Mouse (Mus musculus) spleen, adult 18-20 months (tissue): Measurements from ENCODE around the gene Scnm1.

Experiments
- DNase-seq, 2 experiments: peaks; one replicate each; pipeline ENCODE4 v3.0.0; 2022; ENCODE audit warnings: mixed read lengths in 2 of 2

The Scnm1 gene

GRCm38 (mm10) chr3:95106338-95107117 lies 27.3 kb downstream of the Scnm1 start, which contains the start of gene Pip5k1a:
Pip5k1a (minus strand) TSS chr3:95106930.
- DNase-seq, result peak; percentile 88 to 90

DNA sequence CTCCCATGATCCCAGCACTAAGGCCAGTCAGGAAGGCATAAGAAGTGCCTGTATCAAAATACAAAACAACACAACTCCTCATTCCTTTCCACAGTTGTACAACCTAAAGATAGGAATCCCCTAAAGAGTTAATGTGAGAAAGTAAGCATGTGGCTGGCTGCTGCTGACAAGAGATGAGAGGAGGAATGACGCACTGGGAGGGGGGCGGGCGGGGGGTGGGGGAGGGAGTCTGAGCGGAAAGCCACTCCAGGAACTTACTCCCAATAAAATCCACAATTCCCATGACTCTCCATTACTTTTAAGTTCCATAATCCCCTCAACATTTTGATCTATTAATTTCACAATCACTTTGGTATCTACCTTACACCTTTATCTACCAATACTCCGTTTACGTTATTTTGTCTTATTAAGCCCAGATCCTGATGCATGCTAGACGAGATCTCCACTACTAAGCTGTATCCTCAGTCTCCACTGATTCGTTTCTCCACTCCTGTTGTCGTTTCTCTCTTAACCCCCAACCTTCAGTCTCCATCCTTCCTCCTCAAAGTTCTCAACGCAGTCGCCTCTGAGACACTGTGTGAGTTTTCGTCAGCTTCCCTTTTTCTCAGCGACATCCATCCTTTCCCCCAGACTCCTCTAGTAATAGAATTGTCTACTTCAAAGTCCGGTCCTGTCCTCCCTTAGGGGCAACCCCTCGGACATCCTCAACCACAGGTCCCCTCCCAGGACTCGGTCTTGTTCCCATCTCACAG lies 28.0 kb downstream of the Scnm1 start:
- DNase-seq, result no peak

DNA sequence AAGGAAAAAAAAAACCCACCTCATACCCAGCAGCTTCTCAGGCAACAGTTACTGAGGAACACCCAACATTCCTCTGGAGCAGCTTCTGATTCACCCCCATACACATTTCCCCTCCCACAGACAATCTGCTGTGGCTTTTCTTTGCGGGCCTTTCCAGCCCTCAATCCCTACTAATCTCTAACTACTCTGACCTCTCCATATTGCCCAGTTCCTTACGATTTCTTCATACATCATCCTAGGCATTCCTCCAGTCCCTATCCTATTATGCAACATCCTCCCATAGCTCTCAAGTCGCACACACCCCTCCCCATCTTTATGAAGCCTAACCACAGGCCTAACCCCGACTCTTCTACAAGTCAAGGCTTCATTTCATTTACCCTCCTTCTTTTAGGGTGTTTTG lies 28.7 kb downstream of the Scnm1 start:
- no peak for DNase-seq

GRCm38 (mm10) chr3:95100854-95101253 lies 33.0 kb downstream of the Scnm1 start:
- no peak for DNase-seq

- no peak for DNase-seq
Measured at GRCm38 (mm10) chr3:95088071-95088470, 45.7 kb downstream of the Scnm1 start.
